Mouse (Mus musculus): ENCODE data around the gene Pde1a.

GRCm38 (mm10) chr2:79945898-79946675, 183.2 kb downstream of the Pde1a start:
- no peak for TF ChIP-seq CTCF (IDR thresholded peaks at IDR 0.05; ENCODE audit: borderline replicate concordance, insufficient read depth, low read depth, low read length)
- TF ChIP-seq POLR2A (IDR thresholded peaks at IDR 0.05; ENCODE audit: borderline replicate concordance, insufficient read depth, low read length): no peak

Measured in cerebellum, adult 2 months (tissue).